34 mouse cellular contexts compared by ENCODE assay signal in genomic region chr3:35516517-35516916, GRCm38 (mm10).
"Had no signal": no experiment of that assay in that cellular context is flagged by ENCODE, and none has a peak within 500 bp of the region (broad histone marks: within the 10 kb centered on the region; RNA-seq: fewer than 3 reads in every experiment).

No protein-coding gene starts in this region.

- H3K27me3 ChIP-seq: heart, embryonic 12.5 days; heart, embryonic 13.5 days; heart, embryonic 15.5 days; hindbrain, embryonic 12.5 days; hindbrain, embryonic 13.5 days; hindbrain, embryonic 15.5 days; intestine, embryonic 15.5 days; kidney, embryonic 15.5 days had no signal

- DNase-seq: heart, postnatal 10 days; heart, postnatal 14 days; heart, postnatal 36 days; heart, postnatal 4 days; kidney, adult 11 months; kidney, adult 18-20 months; kidney, adult 2 months; kidney, adult 8-10 months; kidney, adult 9 months; kidney, postnatal 10 days; kidney, postnatal 14 days; kidney, postnatal 25 days; kidney, postnatal 36 days; kidney, postnatal 4 days; layer of hippocampus, adult 9-11 months; layer of hippocampus, postnatal 36 days had no signal

- H3K9ac ChIP-seq: heart, embryonic 12.5 days; heart, embryonic 13.5 days; heart, embryonic 15.5 days; hindbrain, embryonic 12.5 days; hindbrain, embryonic 13.5 days; hindbrain, embryonic 14.5 days; hindbrain, embryonic 15.5 days; intestine, embryonic 15.5 days; kidney, embryonic 15.5 days had no signal

- H3K9me3 ChIP-seq: heart, embryonic 12.5 days; heart, embryonic 13.5 days; heart, embryonic 15.5 days; hindbrain, embryonic 10.5 days; hindbrain, embryonic 12.5 days; hindbrain, embryonic 13.5 days; intestine, embryonic 15.5 days; kidney, embryonic 15.5 days had no signal

- H3K4me1 ChIP-seq: heart, embryonic 12.5 days; heart, embryonic 13.5 days; heart, embryonic 15.5 days; hindbrain, embryonic 12.5 days; hindbrain, embryonic 13.5 days; hindbrain, embryonic 15.5 days; intestine, embryonic 15.5 days; kidney, embryonic 15.5 days had no signal

- H3K27ac ChIP-seq: heart, embryonic 13.5 days; heart, embryonic 15.5 days; hindbrain, embryonic 10.5 days; hindbrain, embryonic 12.5 days; hindbrain, embryonic 13.5 days; hindbrain, embryonic 14.5 days; hindbrain, embryonic 15.5 days; hindbrain, postnatal 0 days; intestine, embryonic 15.5 days; kidney, embryonic 15.5 days; kidney, postnatal 0 days; left cerebral cortex, adult 2 months had no signal

- H3K36me3 ChIP-seq: heart, embryonic 12.5 days; heart, embryonic 13.5 days; heart, embryonic 15.5 days; hindbrain, embryonic 10.5 days; hindbrain, embryonic 12.5 days; hindbrain, embryonic 13.5 days; hindbrain, embryonic 15.5 days; intestine, embryonic 15.5 days; kidney, embryonic 15.5 days had no signal

- H3K4me3 ChIP-seq: heart, embryonic 12.5 days; heart, embryonic 13.5 days; heart, embryonic 15.5 days; hindbrain, embryonic 10.5 days; hindbrain, embryonic 12.5 days; hindbrain, embryonic 13.5 days; hindbrain, embryonic 15.5 days; intestine, embryonic 15.5 days; kidney, embryonic 15.5 days; left cerebral cortex, adult 2 months had no signal

- H3K4me2 ChIP-seq: heart, embryonic 11.5 days; heart, embryonic 12.5 days; heart, embryonic 13.5 days; heart, embryonic 15.5 days; hindbrain, embryonic 12.5 days; hindbrain, embryonic 13.5 days; hindbrain, embryonic 14.5 days; hindbrain, embryonic 15.5 days; intestine, embryonic 15.5 days; kidney, embryonic 15.5 days had no signal

- ATAC-seq: hindbrain, embryonic 16.5 days; hindbrain, postnatal 0 days; inflammation-experienced regulatory T-cells, adult 6 months; intestine, embryonic 15.5 days; intestine, embryonic 16.5 days; intestine, postnatal 0 days had no signal
